Mouse (Mus musculus) testis, adult 2 months (tissue): ENCODE measurements around the gene Tmem171.

Experiments
- CTCF ChIP-seq: fragments of 200-500 bp; IDR thresholded peaks from 2 replicates; pipeline ENCODE4 v1.5.1; 2012; ENCODE audit warnings: low read depth, mild to moderate bottlenecking, inconsistent platforms, low read length, moderate library complexity; ENCODE audit not compliant: control insufficient read depth, insufficient read depth, insufficient replicate concordance
- POLR2A ChIP-seq: fragments of 200-500 bp; IDR thresholded peaks from 2 replicates; pipeline ENCODE4 v1.6.1; 2012; ENCODE audit warnings: low read depth, mild to moderate bottlenecking, inconsistent platforms, low read length, moderate library complexity; ENCODE audit not compliant: control insufficient read depth

GRCm38 (mm10) chr13:98683412-98683811 is 11.2 kb downstream of the Tmem171 start:
- TF ChIP-seq CTCF, result no peak
- no peak for TF ChIP-seq POLR2A
